Mouse (Mus musculus) urinary bladder, postnatal 36 days (tissue): ENCODE measurements around the gene Gm5105.

Experiments used
- DNase-seq, 2 experiments: peaks; one replicate each; pipeline ENCODE4 v3.0.0; 2022; ENCODE audit warnings: low spot score in 2 of 2, mixed read lengths in 1 of 2

The Gm5105 gene

DNA sequence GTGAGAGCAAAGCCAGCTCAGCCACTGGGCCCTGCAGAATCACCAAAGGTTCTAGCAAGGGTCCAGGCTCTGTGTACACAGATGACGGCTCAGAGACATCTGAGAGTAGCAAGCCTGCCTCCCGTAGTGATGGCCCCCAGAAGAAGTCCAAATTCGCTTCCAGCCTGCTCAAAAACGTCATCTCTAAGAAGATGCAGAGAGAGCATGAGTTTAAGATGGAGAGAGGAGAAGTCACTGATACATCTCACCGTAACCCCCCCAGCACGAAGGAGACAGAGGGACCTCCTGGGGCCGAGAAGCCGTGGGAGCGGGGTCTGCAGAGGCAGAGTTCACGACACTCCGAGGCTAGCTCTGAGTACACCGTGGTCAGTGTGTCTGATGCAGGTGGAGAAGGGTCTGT is at the start of gene Gm5105:
Gene Gm5105, minus strand, starts transcription at position 101 of the 400 bp plus-strand sequence.
- DNase-seq: no peak

DNA sequence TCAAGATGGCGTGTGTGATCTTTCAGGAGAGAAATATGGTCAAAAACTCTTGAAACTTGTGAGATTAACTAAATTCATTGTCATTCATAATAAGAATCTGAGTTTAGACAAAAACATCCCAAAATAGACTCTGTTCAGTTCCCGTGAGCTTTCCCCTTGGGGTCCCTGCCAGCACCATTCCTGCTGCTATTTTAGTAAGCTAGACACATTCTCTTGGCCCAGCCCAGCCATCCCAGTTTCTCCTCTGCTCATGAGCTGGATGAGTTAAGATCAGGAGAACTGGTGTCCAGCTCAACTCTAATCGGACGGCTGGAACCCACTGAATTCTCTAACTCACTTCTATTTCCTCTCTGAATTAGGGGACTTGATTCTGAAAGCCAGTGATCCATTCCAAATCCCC is 49.7 kb upstream of the Gm5105 start:
- DNase-seq: no peak

GRCm38 (mm10) chr3:138114106-138114505 is 46.9 kb upstream of the Gm5105 start:
- DNase-seq: no peak

DNA sequence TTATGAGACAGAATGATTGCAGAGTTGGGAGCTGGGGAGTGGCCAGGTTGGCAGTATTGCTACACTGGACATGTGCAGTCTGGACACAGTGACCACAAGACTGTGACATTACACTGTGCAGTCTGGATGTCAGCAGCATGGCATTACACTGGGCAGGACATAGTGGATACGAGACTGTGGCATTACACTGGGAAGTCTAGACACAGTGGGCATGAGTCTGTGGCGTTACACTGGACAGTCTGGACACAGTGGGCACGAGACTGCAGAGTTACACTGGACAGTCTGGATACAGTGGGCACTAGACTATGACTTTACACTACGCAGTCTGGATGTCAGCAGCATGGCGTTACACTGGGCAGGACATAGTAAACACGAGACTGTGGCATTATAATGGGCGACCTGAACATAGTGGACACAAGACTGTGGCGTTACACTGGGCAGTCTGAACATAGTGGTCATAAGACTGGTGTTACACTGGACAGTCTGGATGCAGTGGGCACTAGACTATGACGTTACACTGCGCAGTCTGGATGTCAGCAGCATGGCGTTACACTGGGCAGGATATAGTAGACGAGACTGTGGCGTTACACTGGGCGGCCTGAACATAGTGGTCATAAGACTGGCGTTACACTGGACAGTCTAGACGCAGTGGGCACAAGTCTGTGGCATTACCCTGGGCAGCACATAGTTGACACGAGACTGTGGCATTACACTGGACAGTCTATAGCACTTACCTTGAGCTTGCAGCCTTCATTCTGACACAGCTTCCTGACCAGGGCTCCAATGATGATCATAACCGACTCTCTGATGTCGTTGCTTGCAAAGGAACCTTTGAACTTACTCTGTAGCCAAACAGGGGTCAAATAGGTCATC is 44.0 kb upstream of the Gm5105 start:
- no peak for DNase-seq

- DNase-seq: no peak
Measured at GRCm38 (mm10) chr3:138106887-138107286, 39.7 kb upstream of the Gm5105 start.

- DNase-seq: no peak
Measured at GRCm38 (mm10) chr3:138105056-138105455, 37.9 kb upstream of the Gm5105 start.

DNA sequence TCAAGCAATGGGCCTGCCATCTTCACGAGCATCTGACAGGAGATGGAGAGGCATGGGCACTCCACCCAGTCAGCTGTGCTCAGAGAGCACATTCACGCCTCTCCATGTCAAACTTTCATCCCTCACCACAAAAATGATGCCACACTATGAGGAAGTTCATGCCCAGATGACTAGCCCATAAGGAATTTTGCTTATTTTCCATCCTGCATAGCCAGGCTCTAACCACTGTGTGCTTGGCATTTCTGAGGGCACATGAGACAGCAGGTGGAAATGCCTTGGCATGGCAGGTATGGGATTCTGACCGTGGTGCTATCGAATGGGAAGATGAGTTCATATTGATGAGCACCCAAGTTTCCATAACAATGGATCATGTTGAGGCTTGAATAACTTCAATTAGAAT is 36.5 kb upstream of the Gm5105 start:
- no peak for DNase-seq

- no peak for DNase-seq
Measured at GRCm38 (mm10) chr3:138101936-138102335, 34.7 kb upstream of the Gm5105 start.

DNA sequence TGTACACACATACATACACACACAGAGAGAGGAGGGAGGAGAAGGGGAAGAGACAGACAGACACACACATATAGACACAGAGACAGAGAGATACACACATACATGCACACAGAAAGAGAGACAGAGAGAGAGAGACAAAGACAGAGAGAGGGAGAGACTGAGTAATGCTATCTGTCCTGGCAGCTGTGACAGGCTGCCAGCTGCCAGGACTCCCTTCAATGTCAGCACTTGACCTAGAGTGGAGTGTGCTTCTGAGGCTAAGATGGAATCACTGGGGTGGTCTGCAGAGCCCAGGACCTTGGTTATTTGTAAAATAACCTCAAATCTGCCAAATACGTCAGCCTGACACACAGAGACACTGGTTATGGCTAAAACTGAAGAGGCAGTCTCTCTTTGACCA is 30.5 kb upstream of the Gm5105 start:
- no peak for DNase-seq

- DNase-seq: no peak
Measured at GRCm38 (mm10) chr3:138096263-138097028, 29.3 kb upstream of the Gm5105 start.

- DNase-seq: no peak
Measured at GRCm38 (mm10) chr3:138095718-138096117, 28.5 kb upstream of the Gm5105 start.

GRCm38 (mm10) chr3:138095301-138095700 is 28.1 kb upstream of the Gm5105 start:
- no peak for DNase-seq

DNA sequence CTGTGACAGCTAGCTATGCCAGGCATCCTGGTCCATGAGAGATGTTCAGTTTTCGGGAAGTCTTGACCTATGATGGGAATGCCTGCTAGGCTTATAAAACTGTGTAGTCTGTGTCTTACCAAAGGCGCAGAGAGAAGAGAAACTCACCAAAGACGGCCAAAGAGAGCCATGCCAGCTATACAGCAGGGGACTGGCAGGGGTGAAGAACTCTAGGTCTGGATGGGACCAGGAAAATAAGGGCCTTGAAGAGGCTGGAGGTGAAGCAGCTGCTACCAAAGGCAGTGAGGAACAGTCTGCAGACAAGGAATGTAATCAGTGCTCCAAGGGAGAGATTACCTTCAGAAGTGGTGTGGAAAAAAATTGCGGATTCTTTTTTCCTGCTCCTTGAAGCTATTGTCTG is 16.7 kb upstream of the Gm5105 start:
- DNase-seq: no peak

DNA sequence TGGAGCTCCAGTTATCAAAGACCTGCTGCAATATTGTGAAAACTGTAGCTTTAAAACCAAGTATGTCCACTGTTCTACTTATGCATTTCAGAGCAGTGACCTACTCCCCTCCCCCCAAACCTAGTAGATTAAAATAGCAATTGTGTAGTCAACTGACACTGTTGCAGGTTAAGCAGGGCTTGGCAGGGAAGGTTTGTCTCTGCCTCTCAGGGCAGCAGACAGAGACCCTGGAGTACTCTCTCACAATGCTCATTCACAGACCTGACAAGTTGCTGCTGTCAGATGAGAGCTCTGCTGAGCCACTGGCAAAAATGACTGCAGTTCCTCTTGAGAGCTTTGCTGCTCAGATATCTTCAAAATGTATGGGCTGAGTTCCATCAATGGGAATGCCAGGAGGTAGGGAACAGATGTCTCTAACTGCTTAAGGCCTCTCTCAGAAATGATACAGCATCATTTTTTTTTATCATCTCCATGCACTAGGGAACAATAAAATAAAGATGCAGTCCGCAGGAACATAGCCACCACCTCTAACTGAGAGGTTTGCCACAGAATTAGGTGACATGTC is 16.0 kb upstream of the Gm5105 start:
- no peak for DNase-seq

DNA sequence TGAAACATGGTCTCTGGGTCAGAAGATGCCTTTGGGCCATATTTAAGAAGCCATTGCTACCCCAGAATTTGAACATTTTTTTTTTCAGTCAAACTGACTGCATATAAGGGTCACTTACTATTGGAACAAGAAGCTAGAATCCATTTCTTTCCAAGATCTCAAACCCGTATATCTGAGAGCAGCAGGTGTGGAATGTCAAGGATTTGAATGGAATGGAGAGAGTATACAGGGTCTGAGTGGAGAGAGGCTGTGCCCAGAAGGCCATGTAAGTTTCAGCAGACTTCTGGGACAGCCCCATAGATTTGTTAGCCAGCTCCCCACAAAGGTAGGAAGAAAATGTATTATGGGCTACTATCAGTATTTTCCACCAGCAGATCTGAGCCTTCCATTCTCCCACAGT is 11.5 kb upstream of the Gm5105 start:
- no peak for DNase-seq

DNA sequence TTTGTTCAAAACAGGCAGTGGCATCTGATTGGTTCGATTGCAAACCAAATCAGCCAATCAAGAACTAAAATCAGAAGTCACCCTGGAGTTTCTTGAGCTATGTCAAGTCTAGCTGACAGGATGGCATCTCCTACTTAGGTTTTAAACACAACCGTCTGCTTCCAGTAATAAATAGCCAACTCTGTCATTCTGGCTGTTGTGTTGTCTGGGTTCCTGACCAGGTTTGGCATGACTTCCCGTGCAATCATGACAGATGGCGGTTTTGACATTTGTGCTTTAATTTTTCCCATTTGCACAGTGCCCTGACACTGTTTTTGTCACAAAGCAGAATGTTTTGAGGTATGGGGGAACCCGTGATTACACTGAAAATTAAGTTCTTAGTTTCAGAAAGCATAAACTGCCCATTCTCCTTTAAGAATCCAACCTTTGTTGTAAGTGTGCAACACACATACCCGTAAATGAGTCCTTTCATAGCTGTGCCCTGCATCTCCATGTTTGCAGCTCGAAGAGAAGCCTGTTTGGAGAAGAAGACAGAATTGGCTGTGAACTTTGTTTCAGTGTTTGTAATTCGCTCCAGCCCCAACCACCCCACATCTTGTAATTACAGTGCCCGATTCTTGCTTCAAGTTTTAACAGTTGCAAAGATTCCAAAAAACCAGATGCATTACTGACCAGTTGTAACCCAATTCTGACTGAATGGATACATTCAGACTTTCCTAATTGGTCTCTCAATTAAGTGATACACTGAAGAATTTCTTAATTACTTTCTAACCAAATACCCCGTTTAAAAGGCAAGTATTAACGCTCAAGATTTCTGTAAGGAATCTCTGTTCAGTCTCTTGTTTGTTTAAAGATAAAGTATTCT is 10.5 kb upstream of the Gm5105 start:
- no peak for DNase-seq

DNA sequence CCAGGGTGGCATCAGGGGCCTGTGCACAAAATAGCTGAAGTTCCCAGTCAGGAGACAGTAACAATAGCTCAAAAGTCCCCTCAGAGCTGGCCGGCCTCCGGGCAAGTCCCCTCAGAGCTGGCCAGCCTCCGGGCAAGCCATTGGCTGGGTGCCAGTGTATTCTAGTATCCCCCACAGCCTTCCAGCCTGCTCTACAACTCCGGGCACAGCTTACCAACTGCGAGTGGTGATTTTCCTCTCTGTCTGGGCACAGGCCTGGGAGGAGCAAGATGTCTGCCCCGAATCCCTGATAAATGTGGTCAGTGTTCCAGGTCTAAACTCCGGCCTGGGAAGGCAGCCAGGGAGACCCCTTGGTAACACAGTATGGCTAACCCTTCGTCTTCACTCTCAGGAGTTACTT is 8.0 kb upstream of the Gm5105 start:
- no peak for DNase-seq

DNA sequence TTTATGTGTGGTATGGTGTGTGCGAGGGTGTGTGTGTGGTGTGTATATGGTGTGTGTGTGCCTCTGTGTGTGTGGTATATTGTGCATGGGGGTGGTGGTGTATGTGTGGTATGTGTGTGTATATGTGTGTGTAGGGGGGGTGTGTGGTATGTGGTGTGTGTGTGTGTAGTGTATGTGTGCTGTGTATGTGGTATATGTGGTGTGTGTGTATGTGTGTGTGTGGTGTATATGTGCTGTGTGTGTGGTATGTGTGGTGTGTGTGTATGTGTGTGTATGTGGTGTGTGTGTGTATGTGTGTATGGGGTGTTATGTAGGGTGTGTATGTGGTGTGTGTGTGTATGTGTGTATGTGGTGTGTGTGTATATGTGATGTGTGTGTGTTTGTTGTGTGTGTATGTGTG is 7.0 kb upstream of the Gm5105 start:
- no peak for DNase-seq

GRCm38 (mm10) chr3:138071476-138072073 is 4.4 kb upstream of the Gm5105 start:
- no peak for DNase-seq

GRCm38 (mm10) chr3:138071004-138071403 is 3.8 kb upstream of the Gm5105 start:
- no peak for DNase-seq

DNA sequence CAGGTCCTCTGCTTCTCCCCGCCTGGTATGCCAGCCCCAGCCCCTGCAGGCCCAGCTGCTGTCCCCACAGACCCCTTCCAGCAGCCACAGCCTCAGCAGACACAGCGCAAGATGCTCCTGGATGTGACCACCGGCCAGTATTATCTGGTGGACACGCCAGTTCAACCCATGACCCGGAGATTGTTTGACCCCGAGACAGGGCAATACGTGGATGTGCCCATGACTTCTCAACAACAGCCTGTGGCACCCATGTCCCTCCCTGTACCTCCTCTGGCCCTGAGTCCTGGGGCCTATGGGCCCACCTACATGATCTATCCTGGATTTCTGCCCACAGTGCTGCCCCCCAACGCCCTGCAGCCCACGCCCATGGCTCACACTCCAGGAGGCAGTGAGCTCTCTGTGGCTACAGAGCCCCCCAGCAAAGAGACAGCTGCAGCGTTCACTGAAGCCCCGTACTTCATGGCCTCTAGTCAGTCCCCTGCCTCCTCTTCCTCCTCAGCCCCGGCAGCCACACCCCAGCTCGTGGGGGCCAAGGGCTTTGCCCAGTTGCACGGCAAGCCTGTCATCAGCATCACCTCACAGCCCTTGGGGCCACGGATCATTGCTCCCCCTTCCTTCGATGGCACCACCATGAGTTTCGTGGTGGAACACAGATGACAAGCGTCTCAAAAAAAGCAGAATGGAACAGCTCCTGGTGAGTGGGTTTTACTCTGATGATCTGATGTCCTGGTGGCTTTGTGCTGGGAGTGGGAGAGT is 2.7 kb upstream of the Gm5105 start:
- DNase-seq: no peak
